Mouse (Mus musculus) limb, embryonic 11.5 days (tissue): ENCODE data around the gene Olfr745. TPM values are rescaled to one million over a fixed set of nuclear protein-coding genes. Genes with fewer than 3 reads are reported as not detected.

ENCODE experiments used
- ATAC-seq: fragments of 200-750 bp; cut with Nextera tagmentation; 2 replicates; pipeline ENCODE4 v1.8.0; 2017; ENCODE audit warnings: low read depth; ENCODE audit not compliant: insufficient number of reproducible peaks, low FRiP score, low TSS enrichment
- DNase-seq: peaks from one replicate; pipeline ENCODE4 v3.0.0-alpha.2; 2015; ENCODE audit warnings: low spot score
- H3K27ac ChIP-seq: fragments of 300-500 bp; sonication (generic); replicated peaks from 2 replicates; pipeline ENCODE4 v1.5.1; 2014; ENCODE audit warnings: low read depth, mild to moderate bottlenecking, low read length
- H3K27me3 ChIP-seq: fragments of 300-500 bp; sonication (generic); 2 replicates; pipeline ENCODE4 v1.6.1; 2014; ENCODE audit warnings: mild to moderate bottlenecking, low read length, mixed read lengths; ENCODE audit not compliant: control insufficient read depth, insufficient read depth
- H3K36me3 ChIP-seq: fragments of 300-500 bp; sonication (generic); 2 replicates; pipeline ENCODE4 v1.6.1; 2014; ENCODE audit warnings: mild to moderate bottlenecking, low read length, moderate library complexity, mixed read lengths; ENCODE audit not compliant: control insufficient read depth, insufficient read depth
- H3K4me1 ChIP-seq: fragments of 300-500 bp; sonication (generic); 2 replicates; pipeline ENCODE4 v1.6.1; 2014; ENCODE audit warnings: low read length, mixed read lengths; ENCODE audit not compliant: control insufficient read depth, insufficient read depth
- H3K4me2 ChIP-seq: fragments of 300-500 bp; sonication (generic); 2 replicates; pipeline ENCODE4 v1.6.1; 2014; ENCODE audit warnings: low read depth, mild to moderate bottlenecking, moderate library complexity; ENCODE audit not compliant: severe bottlenecking
- H3K4me3 ChIP-seq: fragments of 300-500 bp; sonication (generic); 2 replicates; pipeline ENCODE4 v1.5.1; 2014; ENCODE audit warnings: low read depth, low read length
- H3K9ac ChIP-seq: fragments of 300-500 bp; sonication (generic); 2 replicates; pipeline ENCODE4 v1.6.1; 2014; ENCODE audit warnings: mild to moderate bottlenecking, low read length
- H3K9me3 ChIP-seq: fragments of 300-500 bp; sonication (generic); 2 replicates; pipeline ENCODE4 v1.6.1; 2016; ENCODE audit warnings: low read length; ENCODE audit not compliant: control insufficient read depth
- WGBS: fragments of 180-500 bp; shearing (Covaris S2); extraction: QIAGEN DNeasy Blood & Tissue Kit; methylation state at CpG from one replicate; pipeline ENCODE4 v1.1.7; 2014; 5-methylcytosine and 5-hydroxymethylcytosine counted together
- polyA plus RNA-seq: library from polyadenylated mRNA; unstranded; fragments of >200 nt; fragmentation: Nextera tagmentation; extraction: Ambion mirVana; gene quantifications from 2 replicates; pipeline ENCODE4 v1.2.1, GENCODE M21; 2014

Olfr745 gene
- polyA plus RNA-seq: not detected in 2 replicates

DNA sequence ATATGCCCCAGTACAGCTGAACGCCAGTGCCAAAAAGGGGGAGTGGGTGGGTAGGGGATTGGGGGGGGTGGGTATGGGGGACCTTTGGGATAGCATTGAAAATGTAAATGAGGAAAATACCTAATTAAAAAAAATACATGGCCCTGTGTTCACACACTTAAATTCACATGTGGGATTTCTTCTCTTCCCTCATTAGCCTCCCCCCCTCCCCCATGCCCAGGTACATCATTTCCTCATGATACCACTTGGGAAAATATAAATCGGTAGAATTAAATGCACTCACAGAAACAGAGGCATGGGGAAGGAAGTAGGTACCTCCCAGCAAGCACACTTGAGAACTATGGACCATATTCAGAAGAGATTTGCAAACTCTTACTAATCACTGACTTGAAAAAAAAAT, at the start of gene Olfr745:
Olfr745 (plus strand) TSS at position 301 of the 400 bp plus-strand sequence.
- 83% methylated on average over 2 of the region's 2 CpGs for WGBS
- no peak within 1 kb of the TSS for H3K4me2 ChIP-seq

DNA sequence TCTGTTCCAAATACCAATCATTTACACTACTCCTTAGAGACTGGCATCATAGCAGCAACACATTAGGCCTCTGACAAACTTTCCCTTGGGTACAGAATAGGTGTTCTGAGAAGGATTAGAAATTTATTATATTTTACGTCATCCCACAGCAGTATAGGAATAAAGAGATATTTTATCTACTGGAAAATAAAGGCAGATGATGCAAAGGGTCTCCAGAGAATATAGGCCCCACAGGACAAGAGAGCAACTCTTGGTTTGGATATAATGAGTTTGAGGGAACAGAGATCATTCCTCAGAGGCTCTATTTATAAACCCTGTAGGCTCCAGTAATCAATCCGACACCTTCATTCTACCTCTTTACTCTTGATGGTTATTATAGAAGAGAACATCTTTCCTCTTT, 24.6 kb upstream of the Olfr745 start, which contains the start of gene Olfr744:
Olfr744 (plus strand) TSS at position 301 of the 400 bp plus-strand sequence.
- Histone ChIP-seq H3K9me3 (no peaks in the 10 kb centered on the region), H3K9ac (no peak within 1 kb of the TSS), H3K4me2 (no peak within 1 kb of the TSS), H3K27ac (no peak within 1 kb of the TSS), H3K27me3 (no peaks in the 10 kb centered on the region), H3K4me1 (no peaks in the 10 kb centered on the region), H3K36me3 (no peaks in the 10 kb centered on the region), H3K4me3 (no peak within 1 kb of the TSS)
- WGBS: 82% methylated on average over 2 of the region's 2 CpGs
- ATAC-seq: no peak
- no peak for DNase-seq

More for the DNA sequence above, at the start of gene Olfr745:
- H3K27me3 ChIP-seq: no peaks in the 10 kb centered on the region
- H3K4me1 ChIP-seq: no peaks in the 10 kb centered on the region
- no peaks in the 10 kb centered on the region for H3K9me3 ChIP-seq
- no peak within 1 kb of the TSS for H3K4me3 ChIP-seq
- no peak for DNase-seq
- no peaks in the 10 kb centered on the region for H3K36me3 ChIP-seq
- ATAC-seq: no peak
- H3K9ac ChIP-seq: no peak within 1 kb of the TSS
- no peak within 1 kb of the TSS for H3K27ac ChIP-seq

DNA sequence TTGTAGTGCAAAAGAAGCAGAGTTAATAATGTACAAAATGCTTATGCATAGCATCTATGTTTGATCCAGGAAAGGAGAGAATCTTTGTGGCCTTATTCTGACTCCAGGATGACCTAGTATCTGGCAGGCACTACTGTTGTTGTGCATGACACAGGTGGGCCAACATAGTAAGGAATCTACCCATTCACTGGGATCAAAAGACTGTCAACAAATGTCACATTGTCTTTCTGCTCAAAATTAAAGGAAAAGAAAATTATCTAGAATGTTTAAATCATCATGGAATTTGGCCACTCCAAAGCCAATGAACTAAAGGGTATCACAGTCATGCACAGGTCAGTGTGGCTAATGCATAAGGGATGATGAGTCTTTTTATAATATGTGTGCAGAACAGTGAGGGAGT, 7.6 kb downstream of the Olfr745 start, which contains the start of gene Olfr746:
Olfr746 (plus strand) TSS at position 301 of the 400 bp plus-strand sequence.
- Histone ChIP-seq H3K9ac (no peak within 1 kb of the TSS), H3K36me3 (no peaks in the 10 kb centered on the region), H3K9me3 (no peaks in the 10 kb centered on the region), H3K27me3 (no peaks in the 10 kb centered on the region), H3K4me1 (no peaks in the 10 kb centered on the region), H3K27ac (no peak within 1 kb of the TSS), H3K4me3 (no peak within 1 kb of the TSS), H3K4me2 (no peak within 1 kb of the TSS)
- no peak for DNase-seq
- no peak for ATAC-seq

DNA sequence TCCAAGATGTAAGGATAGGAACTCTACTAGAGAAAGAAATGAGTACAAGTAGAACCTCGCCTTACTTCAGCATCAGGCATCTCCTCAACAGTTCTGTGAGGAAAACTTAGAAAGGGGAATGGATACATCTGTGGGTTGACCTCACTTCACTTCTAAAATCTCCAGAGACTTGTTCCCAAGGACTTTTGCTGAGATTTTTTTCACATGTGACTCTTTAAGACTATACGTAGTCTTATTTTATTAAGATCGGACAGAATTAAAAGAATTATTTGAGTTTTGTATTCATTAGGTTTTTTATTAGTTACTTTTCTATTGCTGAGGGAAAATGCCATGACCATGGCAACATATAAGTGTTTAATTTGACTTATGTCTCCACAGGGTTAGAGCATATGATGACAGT, 53.9 kb downstream of the Olfr745 start, which contains the start of gene Olfr747:
Olfr747 (minus strand) TSS at position 101 of the 400 bp plus-strand sequence.
- Histone ChIP-seq H3K27ac (no peak within 1 kb of the TSS), H3K4me2 (no peak within 1 kb of the TSS), H3K4me1 (no peaks in the 10 kb centered on the region), H3K27me3 (no peaks in the 10 kb centered on the region), H3K9ac (no peak within 1 kb of the TSS), H3K36me3 (no peaks in the 10 kb centered on the region), H3K4me3 (no peak within 1 kb of the TSS), H3K9me3 (no peaks in the 10 kb centered on the region)
- ATAC-seq: no peak
- no peak for DNase-seq
- 90% methylated on average over 3 of the region's 3 CpGs for WGBS

Other genes starting within 250 kb of the Olfr745 start
- not detected in 2 replicates for gene Olfr738, start 231.8 kb upstream of the Olfr745 start, polyA plus RNA-seq
- gene Olfr739, start 220.8 kb upstream of the Olfr745 start, polyA plus RNA-seq: not detected in 2 replicates
- gene Olfr740, start 193.8 kb upstream of the Olfr745 start, polyA plus RNA-seq: not detected in 2 replicates
- gene Olfr741, start 166.7 kb upstream of the Olfr745 start, polyA plus RNA-seq: not detected in 2 replicates
- not detected in 2 replicates for gene Olfr742, start 135.8 kb upstream of the Olfr745 start, polyA plus RNA-seq
- not detected in 2 replicates for gene Olfr743, start 117.5 kb upstream of the Olfr745 start, polyA plus RNA-seq
- not detected in 2 replicates for gene Olfr744, start 24.5 kb upstream of the Olfr745 start, polyA plus RNA-seq
- gene Olfr746, start 7.7 kb downstream of the Olfr745 start, polyA plus RNA-seq: not detected in 2 replicates
- not detected in 2 replicates for gene Olfr747, start 53.8 kb downstream of the Olfr745 start, polyA plus RNA-seq
- gene Olfr748, start 68.0 kb downstream of the Olfr745 start, polyA plus RNA-seq: not detected in 2 replicates
- gene Olfr749, start 105.7 kb downstream of the Olfr745 start, polyA plus RNA-seq: not detected in 2 replicates
- gene Ttc5, start 146.1 kb downstream of the Olfr745 start, polyA plus RNA-seq: 79.5 and 85.3 TPM in 2 replicates
- not detected in 2 replicates for gene Ccnb1ip1, start 168.3 kb downstream of the Olfr745 start, polyA plus RNA-seq
- 71.6 and 79.9 TPM in 2 replicates for gene Parp2, start 168.5 kb downstream of the Olfr745 start, polyA plus RNA-seq
- 5.2 and 6.2 TPM in 2 replicates for gene Tep1, start 231.2 kb downstream of the Olfr745 start, polyA plus RNA-seq